Mouse (Mus musculus) left cerebral cortex, postnatal 4 days (tissue): ENCODE data around the gene Pigg. TPM values are rescaled to one million over a fixed set of nuclear protein-coding genes. Genes with fewer than 3 reads are reported as not detected.
"Not testable (repeated sequence)": the region's sequence is repeated elsewhere in the genome, so short reads cannot be mapped to it uniquely, and the experiment has no call there.

Experiments
- DNase-seq: peaks from one replicate; pipeline ENCODE4 v3.0.0-alpha.2; 2022
- intact Hi-C: fragments of 180-260 bp; cut with DNase I; formaldehyde crosslinking; loops from one replicate; pipeline ENCODE4 v1.15.1; 2025
- total RNA-seq, 2 experiments: library from RNA; stranded (reverse); gene quantifications; 2 replicates each; pipeline ENCODE4 v1.2.3; 2021

Pigg gene
- 1 to 10 TPM; 7.1 to 8.0 TPM for total RNA-seq

GRCm38 (mm10) chr5:108312224-108313064 is at the start of gene Pigg:
Gene Pigg (plus strand): TSS chr5:108312609.
- DNase-seq = peak; percentile 92
- intact Hi-C loops = no loop called here

DNA sequence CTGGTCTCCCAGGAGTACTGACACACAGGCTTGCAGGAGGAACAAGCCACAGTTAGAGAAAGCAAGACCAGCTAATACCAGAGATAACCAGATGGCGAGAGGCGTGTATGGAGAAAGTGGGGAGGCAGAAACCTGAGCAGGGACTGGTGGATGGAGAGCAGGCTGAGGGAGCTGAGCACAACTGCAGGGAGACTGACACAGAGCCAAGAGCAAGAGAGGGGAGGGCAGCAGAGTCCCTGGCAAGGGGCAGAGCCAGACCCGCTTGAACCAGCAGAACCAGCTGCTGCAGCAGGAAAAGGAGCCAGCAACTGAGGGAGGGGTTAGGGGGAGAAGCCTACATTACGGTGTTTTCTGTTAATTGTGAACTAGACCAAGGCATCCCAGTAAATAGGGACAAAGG is 49.7 kb upstream of the Pigg start:
- intact Hi-C loops = no loop called here
- peak; percentile 78 for DNase-seq

DNA sequence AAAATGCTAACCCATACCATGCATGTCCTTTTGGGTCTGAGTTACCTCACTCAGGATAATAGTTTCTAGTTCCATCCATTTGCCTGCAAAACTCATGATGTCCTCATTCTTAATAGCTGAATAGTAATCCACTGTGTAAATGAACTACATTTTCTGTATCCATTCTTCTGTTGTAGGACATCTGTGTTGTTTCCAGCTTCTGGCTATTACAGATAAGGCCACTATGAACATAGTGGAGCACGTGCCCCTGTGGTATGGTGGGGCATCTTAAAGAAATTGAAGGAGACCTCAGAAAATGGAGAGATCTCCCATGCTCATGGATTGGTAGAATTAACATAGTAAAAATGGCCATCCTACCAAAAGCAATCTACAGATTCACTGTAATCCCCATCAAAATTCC is 48.6 kb upstream of the Pigg start:
- DNase-seq, intact Hi-C loops: not testable (repeated sequence)

- DNase-seq = no peak
- intact Hi-C loops = no loop called here
These were observed 45.4 kb upstream of the Pigg start for GRCm38 (mm10) chr5:108266990-108267389.

DNA sequence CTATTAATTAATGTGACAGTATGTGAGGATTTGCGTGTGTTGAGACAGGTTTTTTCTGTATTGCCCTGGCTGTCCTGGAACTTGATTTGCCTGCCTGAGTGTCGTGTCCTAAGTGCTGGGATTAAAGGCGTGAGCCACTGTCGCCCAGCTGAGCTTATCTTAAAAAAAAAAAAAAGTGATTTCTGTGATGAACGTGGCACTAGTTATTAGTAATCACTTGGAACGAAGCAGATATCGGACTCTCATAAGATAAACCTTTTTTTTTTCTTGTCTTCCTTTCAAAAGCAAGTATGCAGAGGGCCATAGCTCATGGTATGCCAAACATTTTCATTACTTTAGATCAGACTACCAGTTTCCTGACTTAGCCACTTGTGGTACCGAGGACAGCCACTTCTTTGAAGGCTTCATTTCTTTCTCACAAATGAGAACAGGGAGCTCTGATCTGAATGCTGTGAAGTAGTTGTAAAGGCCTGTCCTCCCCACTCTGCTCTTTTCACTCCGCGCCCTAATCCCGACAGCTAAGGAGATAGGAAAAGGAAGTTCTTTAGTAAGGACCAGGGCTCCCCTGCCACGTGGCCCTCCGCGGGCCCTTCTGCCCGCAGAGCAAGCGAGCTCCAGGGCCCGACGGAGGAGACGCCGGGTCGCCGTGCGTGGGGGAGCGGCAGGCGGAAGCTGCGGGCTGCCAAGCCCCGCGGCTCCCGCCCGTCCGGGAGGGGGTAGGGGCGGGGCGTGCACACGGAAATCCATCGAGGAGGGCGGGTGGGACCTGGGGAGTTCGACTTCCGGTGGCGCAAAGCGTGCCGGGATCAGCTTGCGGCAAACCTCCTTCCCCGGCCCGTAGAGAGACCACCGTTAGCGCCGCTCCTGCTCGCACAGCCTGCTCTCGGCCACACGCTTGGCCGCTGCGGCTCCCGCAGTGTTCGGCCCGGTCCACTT is 44.0 kb upstream of the Pigg start, which contains the start of gene Dr1:
Dr1 (plus strand) TSS at position 771 of the 936 bp plus-strand sequence.
- intact Hi-C loops = no loop called here
- peak; percentile 92 for DNase-seq

- DNase-seq = no peak
- intact Hi-C loops = no loop called here
These were observed 43.2 kb upstream of the Pigg start for GRCm38 (mm10) chr5:108269063-108269810.

DNA sequence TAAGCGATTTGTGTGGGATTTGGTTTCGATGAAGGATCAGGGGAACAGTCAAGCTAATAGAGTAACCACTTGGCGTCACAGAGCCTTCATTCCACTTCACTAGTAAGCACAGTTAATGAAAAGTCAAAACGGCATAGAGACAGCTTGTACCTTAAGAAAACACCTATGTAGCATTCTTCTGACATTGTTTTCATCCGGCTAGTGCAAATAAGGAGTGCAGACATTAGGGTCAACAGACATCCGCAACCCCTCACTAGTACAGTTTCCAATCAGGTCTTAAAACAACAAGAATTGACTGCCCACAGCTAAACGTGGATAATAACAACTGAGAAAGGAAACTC is 42.6 kb upstream of the Pigg start:
- intact Hi-C loops = no loop called here
- no peak for DNase-seq

GRCm38 (mm10) chr5:108270415-108270814 is 42.0 kb upstream of the Pigg start:
- DNase-seq = no peak
- intact Hi-C loops = no loop called here

- intact Hi-C loops, DNase-seq: not testable (repeated sequence)
These were observed 41.1 kb upstream of the Pigg start for GRCm38 (mm10) chr5:108271345-108271744.

DNA sequence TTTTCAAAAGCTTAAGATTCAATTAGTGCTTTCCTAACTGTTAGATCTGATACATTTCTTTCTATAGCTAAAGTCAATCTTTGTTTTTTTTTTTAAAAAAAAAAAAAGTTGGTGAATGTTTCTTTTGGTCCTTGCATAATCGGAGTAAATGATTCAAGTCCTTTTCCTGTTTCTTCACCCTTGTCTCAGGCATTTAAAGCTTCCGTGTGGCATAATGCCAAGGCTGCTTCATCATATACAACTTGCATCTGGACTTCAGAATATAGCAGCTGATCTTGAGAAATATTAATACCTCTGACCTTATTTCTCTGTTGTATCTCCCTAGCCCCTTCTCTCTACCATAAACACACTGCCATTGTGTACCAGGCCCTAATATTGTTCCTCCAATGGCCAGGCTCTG is 25.5 kb upstream of the Pigg start:
- no peak for DNase-seq
- intact Hi-C loops = no loop called here

DNA sequence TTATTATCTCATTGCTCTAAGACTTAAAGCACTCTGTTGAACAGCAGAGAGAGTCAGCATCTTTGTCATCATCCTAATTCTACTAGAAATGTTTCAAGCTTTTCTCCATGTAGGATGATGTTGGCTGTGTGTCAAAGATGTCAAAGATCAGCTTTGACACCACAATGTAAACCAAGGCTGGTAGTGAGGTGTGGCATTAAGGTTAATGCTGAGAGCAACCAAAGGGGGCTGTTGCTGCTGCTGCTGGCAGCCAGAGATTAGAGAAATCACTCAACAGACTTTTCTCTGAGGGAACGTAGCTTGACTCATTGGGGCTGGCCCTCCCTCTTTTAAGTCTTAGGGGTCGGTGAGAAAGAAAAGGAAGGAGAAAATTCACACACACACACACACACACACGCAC is 10.8 kb upstream of the Pigg start:
- no peak for DNase-seq
- intact Hi-C loops = no loop called here

DNA sequence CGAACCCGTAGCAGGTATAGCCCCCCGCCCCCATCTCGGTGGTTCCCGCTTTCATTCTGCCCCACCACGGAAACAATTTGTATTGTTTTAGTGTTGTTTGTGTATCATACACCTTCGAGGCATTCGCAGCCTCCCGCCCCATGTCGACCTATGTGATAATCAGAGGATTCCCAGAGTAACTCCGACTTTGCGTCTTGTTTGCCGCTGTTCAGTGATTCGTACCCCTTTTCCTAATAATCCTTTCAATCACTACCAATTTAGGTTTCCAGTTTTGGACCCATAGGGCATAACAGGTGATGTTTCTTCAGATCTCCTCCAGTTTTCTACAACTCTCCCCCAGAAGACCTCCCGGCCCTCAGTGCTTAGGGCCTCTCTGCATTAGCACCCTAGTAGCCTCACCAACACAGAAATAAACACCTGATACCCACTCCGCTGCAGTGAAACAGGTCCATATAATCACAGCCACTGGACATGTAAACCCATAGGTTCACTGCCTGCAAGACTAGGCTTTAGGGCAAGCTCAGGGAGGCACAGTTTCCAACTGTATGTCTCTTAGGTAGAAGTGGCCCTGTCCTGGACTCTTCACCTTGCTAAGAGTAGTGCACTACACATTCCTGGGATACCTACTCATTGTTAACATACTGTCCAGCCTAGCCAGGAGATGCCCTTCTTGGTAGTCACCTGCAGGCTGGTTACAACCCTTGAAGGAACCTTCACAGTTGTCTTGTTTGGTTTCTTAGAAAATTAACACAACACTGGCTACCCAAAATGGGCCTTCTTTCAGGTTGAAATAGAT is 854 bp downstream of the Pigg start:
- intact Hi-C loops = no loop called here
- no peak for DNase-seq

- intact Hi-C loops = no loop called here
- DNase-seq = no peak
These were observed 18.6 kb downstream of the Pigg start for GRCm38 (mm10) chr5:108331051-108331450.

GRCm38 (mm10) chr5:108337385-108337784 is 25.0 kb downstream of the Pigg start:
- intact Hi-C loops = no loop called here
- DNase-seq = no peak

GRCm38 (mm10) chr5:108338049-108338448 is 25.6 kb downstream of the Pigg start:
- intact Hi-C loops = no loop called here
- DNase-seq = no peak

GRCm38 (mm10) chr5:108343680-108344170 is 31.3 kb downstream of the Pigg start:
- DNase-seq = no peak
- intact Hi-C loops = no loop called here

DNA sequence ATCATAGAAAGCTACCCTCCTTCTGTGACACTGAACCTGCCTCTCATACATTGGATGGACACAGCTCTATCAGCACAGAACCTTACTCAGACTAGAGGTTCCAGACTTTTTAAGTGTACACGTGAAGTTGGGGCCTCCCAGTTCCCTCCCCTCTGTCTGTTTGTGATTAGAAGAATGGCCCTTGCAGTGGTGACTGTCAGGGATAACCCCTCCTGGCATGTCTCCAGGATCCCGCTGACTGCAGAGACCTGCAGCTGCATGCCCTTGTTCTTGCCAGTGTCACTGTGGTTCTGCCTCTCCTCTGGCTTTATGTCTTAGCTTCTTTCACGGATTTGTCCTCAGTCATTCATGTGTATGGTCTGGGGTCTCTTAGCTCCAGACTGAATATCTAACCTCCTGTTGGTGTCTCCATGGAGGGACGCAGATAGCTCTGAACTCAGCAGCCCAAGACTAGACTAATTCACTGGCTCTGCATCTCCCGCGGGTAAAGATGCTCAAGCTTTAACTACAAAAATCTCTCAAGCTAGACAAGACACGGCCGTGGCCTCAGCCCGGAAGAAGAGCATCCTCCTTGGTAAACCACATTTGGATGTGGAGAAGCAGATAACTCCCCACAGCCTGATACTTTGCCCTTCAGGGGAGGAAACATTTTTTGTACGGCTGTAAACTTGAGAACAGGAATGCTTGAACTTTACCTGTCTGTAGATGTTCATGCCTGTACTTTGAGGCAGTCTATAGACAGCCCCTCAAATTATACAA is 33.1 kb downstream of the Pigg start:
- peak; percentile 34 for DNase-seq
- intact Hi-C loops = no loop called here

GRCm38 (mm10) chr5:108347843-108348242 is 35.4 kb downstream of the Pigg start:
- intact Hi-C loops = no loop called here
- DNase-seq = no peak

DNA sequence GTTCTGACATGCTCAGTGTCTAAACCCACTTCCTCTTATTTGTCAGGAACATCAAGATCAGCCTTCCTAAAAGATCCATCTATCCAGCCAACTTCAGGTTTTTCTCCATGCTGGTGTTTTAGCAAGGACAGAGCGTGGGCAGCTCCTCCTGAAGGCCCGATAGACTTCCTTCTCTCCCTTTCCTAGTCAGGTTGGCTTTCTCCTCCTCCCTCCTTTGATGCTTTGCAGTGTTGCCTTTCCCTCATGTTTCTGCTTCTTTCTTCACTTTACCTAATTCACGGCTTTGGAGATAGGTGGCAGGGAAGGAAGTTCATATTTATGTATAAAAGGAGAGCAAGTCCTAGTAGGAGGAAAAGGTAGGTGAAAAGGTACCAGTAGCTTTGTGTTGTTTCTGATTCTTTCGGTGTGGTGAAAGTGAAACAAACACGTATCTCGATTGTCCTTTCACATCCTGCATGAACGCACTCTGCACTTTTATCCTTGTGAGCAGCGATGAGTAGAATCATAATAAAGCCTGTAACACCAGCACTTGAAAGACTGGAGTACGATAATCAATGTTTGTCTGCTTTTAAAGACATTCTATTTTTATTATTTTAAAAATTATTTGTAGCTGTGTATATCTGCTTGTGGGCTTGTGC is 37.2 kb downstream of the Pigg start:
- DNase-seq = no peak
- intact Hi-C loops = no loop called here
